Mouse (Mus musculus): ENCODE measurements around the gene Gm10643. TPM values are rescaled to one million over a fixed set of nuclear protein-coding genes. Genes with fewer than 3 reads are reported as not detected.

The Gm10643 gene
- polyA plus RNA-seq, 1 experiment from 2014 or later = 3.1 TPM

GRCm38 (mm10) chr8:84042948-84043342 lies 22.0 kb downstream of the Gm10643 start:
- ChIA-PET CTCF (interaction anchor here (1.0 to 1.1 kb wide), 2 partner anchors 22 to 25 kb away, joined by 3 to 4 read pairs; partner anchors contain the start of gene Gm10643), POLR2A (no interaction called here)
- ATAC-seq (no peak), DNase-seq (ENCODE audit: low read depth, low spot score) (no peak)
- no peak for TF ChIP-seq CTCF (IDR thresholded peaks at IDR 0.05)
- in situ Hi-C loops (cut with MboI; ENCODE audit: low pct_unique_long_range_greater_than_20kb) = no loop called here
- H3K27me3 ChIP-seq = peaks cover 4% of the 10 kb centered on the region

- in situ Hi-C loops (cut with MboI; ENCODE audit: low pct_unique_long_range_greater_than_20kb) = no loop called here
- TF ChIP-seq CTCF (IDR thresholded peaks at IDR 0.05) = peak; percentile 79
- DNase-seq (ENCODE audit: low read depth, low spot score) (no peak), ATAC-seq (no peak)
- CTCF ChIA-PET = no interaction called here
- peaks cover 4% of the 10 kb centered on the region for H3K27me3 ChIP-seq
- POLR2A ChIA-PET = no interaction called here
Observed at GRCm38 (mm10) chr8:84042066-84042947, 22.6 kb downstream of the Gm10643 start, which contains the start of gene Il27ra. Il27ra (minus strand) TSS chr8:84042589.

- ATAC-seq (no peak), DNase-seq (ENCODE audit: low read depth, low spot score) (peak; percentile 33)
- TF ChIP-seq CTCF (IDR thresholded peaks at IDR 0.05) = peak; percentile 92
- in situ Hi-C loops (cut with MboI; ENCODE audit: low pct_unique_long_range_greater_than_20kb) = loop anchor here (5.0 kb wide), 1 partner anchor 133 kb away; no protein-coding TSS in a partner anchor
- CTCF ChIA-PET = interaction anchor here (0.6 to 2.0 kb wide), 10 partner anchors 15 to 149 kb away, joined by 3 to 6 read pairs (median 4); partner anchors contain the start of gene Rfx1
- POLR2A ChIA-PET = no interaction called here
- H3K27me3 ChIP-seq = no peaks in the 10 kb centered on the region
Observed at GRCm38 (mm10) chr8:84039050-84039449, 25.9 kb downstream of the Gm10643 start.

- POLR2A ChIA-PET = no interaction called here
- no peak for TF ChIP-seq CTCF (IDR thresholded peaks at IDR 0.05)
- DNase-seq (ENCODE audit: low read depth, low spot score) (no peak), ATAC-seq (no peak)
- no peaks in the 10 kb centered on the region for H3K27me3 ChIP-seq
- in situ Hi-C loops (cut with MboI; ENCODE audit: low pct_unique_long_range_greater_than_20kb) = loop anchor here (5.0 kb wide), 1 partner anchor 134 kb away; no protein-coding TSS in a partner anchor
- CTCF ChIA-PET = interaction anchor here (1.1 to 2.0 kb wide), 7 partner anchors 14 to 144 kb away, joined by 3 to 6 read pairs (median 4); partner anchors contain the start of gene Rfx1
Observed at GRCm38 (mm10) chr8:84038015-84038414, 26.9 kb downstream of the Gm10643 start.

GRCm38 (mm10) chr8:84032777-84033176 lies 32.2 kb downstream of the Gm10643 start:
- in situ Hi-C loops (cut with MboI; ENCODE audit: low pct_unique_long_range_greater_than_20kb) = no loop called here
- no peak for TF ChIP-seq CTCF (IDR thresholded peaks at IDR 0.05)
- no peaks in the 10 kb centered on the region for H3K27me3 ChIP-seq
- ATAC-seq = peak; percentile 73
- CTCF ChIA-PET = no interaction called here
- peak; percentile 64 for DNase-seq (ENCODE audit: low read depth, low spot score)
- POLR2A ChIA-PET = interaction anchor here (0.5 kb wide), 1 partner anchor 126 kb away, joined by 3 read pairs; no protein-coding TSS in a partner anchor

- no peak for ATAC-seq
- DNase-seq (ENCODE audit: low read depth, low spot score) = no peak
- POLR2A ChIA-PET = no interaction called here
- in situ Hi-C loops (cut with MboI; ENCODE audit: low pct_unique_long_range_greater_than_20kb) = no loop called here
- CTCF ChIA-PET = interaction anchor here (0.7 kb wide), 1 partner anchor 35 kb away, joined by 3 read pairs; no protein-coding TSS in a partner anchor
- H3K27me3 ChIP-seq = no peaks in the 10 kb centered on the region
- no peak for TF ChIP-seq CTCF (IDR thresholded peaks at IDR 0.05)
Observed at GRCm38 (mm10) chr8:84029272-84029671, 35.7 kb downstream of the Gm10643 start.

- no peak for ATAC-seq
- ChIA-PET POLR2A (interaction anchor here (0.9 to 1.0 kb wide), 2 partner anchors 16 to 98 kb away, joined by 3 read pairs; partner anchors contain the start of gene Podnl1), CTCF (no interaction called here)
- H3K27me3 ChIP-seq = no peaks in the 10 kb centered on the region
- no peak for DNase-seq (ENCODE audit: low read depth, low spot score)
- in situ Hi-C loops (cut with MboI; ENCODE audit: low pct_unique_long_range_greater_than_20kb) = no loop called here
- TF ChIP-seq CTCF (IDR thresholded peaks at IDR 0.05) = no peak
Observed at GRCm38 (mm10) chr8:84027449-84027848, 37.5 kb downstream of the Gm10643 start.

GRCm38 (mm10) chr8:84025863-84026262 lies 39.1 kb downstream of the Gm10643 start:
- no peak for DNase-seq (ENCODE audit: low read depth, low spot score)
- CTCF ChIA-PET = no interaction called here
- ATAC-seq = no peak

GRCm38 (mm10) chr8:84024171-84024570 lies 40.8 kb downstream of the Gm10643 start:
- POLR2A ChIA-PET = interaction anchor here (0.7 to 0.8 kb wide), 2 partner anchors 25 to 37 kb away, joined by 3 read pairs; no protein-coding TSS in a partner anchor
- in situ Hi-C loops (cut with MboI; ENCODE audit: low pct_unique_long_range_greater_than_20kb) = loop anchor here (25.0 kb wide), 1 partner anchor 638 kb away; the partner anchor contains the start of gene Ier2
- ATAC-seq (no peak), DNase-seq (ENCODE audit: low read depth, low spot score) (no peak)
- CTCF ChIA-PET = interaction anchor here (0.6 to 1.7 kb wide), 5 partner anchors 13 to 141 kb away, joined by 3 to 6 read pairs (median 3); partner anchors contain the start of gene 2210011C24Rik
- no peak for TF ChIP-seq CTCF (IDR thresholded peaks at IDR 0.05)
- no peaks in the 10 kb centered on the region for H3K27me3 ChIP-seq

More at GRCm38 (mm10) chr8:84025863-84026262, 39.1 kb downstream of the Gm10643 start:
- no peak for TF ChIP-seq CTCF (IDR thresholded peaks at IDR 0.05)
- in situ Hi-C loops (cut with MboI; ENCODE audit: low pct_unique_long_range_greater_than_20kb) = no loop called here
- POLR2A ChIA-PET = interaction anchor here (0.6 kb wide), 1 partner anchor 234 kb away, joined by 3 read pairs; no protein-coding TSS in a partner anchor
- H3K27me3 ChIP-seq = no peaks in the 10 kb centered on the region

- DNase-seq (ENCODE audit: low read depth, low spot score) (no peak), ATAC-seq (no peak)
- no peak for TF ChIP-seq CTCF (IDR thresholded peaks at IDR 0.05)
- ChIA-PET CTCF (interaction anchor here (1.0 to 1.7 kb wide), 3 partner anchors 13 to 22 kb away, joined by 3 to 6 read pairs (median 6); partner anchors contain the start of gene 2210011C24Rik), POLR2A (interaction anchor here (0.5 to 0.8 kb wide), 3 partner anchors 16 to 58 kb away, joined by 3 read pairs; no protein-coding TSS in a partner anchor)
- in situ Hi-C loops (cut with MboI; ENCODE audit: low pct_unique_long_range_greater_than_20kb) = loop anchor here (25.0 kb wide), 1 partner anchor 639 kb away; the partner anchor contains the start of gene Ier2
- H3K27me3 ChIP-seq = no peaks in the 10 kb centered on the region
Observed at GRCm38 (mm10) chr8:84023631-84024030, 41.3 kb downstream of the Gm10643 start.
